In the genomic region with DNA sequence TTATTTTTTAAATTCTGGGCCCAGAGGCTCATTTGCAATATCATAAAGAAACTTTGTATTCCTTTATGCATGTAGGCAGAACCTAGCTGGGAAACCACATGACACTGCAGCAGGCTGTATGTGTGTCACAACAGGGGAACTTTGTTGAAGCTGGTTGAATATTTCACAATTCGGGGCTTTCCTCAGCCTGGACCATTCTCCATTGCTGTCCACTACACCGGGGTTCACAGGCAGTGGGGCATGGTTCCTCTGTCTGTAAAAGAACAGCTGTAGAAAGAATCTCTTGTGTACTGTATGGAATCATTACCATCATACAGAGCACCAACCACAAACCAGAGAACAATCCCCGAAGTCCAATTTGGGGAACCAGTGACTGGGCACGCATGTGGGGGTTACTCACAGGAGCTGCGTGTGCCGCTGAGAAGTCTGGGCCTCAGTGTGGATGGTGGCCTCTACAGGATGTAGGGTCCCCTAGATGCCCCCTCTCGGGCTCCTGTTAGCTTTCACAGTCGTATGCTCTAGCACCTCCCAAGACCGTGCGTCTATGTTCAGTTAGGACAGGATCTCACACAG, we compare ENCODE assay signal across 24 mouse cellular contexts. TPM values are rescaled to one million over a fixed set of nuclear protein-coding genes. Genes with fewer than 3 reads are reported as not detected.
DNase-seq lines count a peak whose midpoint lies in the region; ATAC-seq and TF ChIP-seq lines count a peak whose summit lies in the region.
"Had no signal": no experiment of that assay in that cellular context is flagged by ENCODE, and none has a peak within 500 bp of the region (broad histone marks: within the 10 kb centered on the region; RNA-seq: fewer than 3 reads in every experiment).

No protein-coding gene starts in this region.

- TF ChIP-seq POLR2A in bone marrow, adult 2 months (IDR thresholded peaks at IDR 0.05; ENCODE audit: borderline replicate concordance, control insufficient read depth, low read depth, low read length) = no peak

- WGBS in liver, embryonic 16.5 days (ENCODE audit: insufficient replicate concordance) = 68% methylated on average over 10 of the region's 10 CpGs
- 54% methylated on average over 10 of the region's 10 CpGs for WGBS in bone marrow, adult 2 months
- 92% methylated on average over 10 of the region's 10 CpGs for WGBS in limb, embryonic 10.5 days
- 88% methylated on average over 10 of the region's 10 CpGs for WGBS in forebrain, embryonic 16.5 days

- no peak for TF ChIP-seq CTCF in bone marrow, adult 2 months (IDR thresholded peaks at IDR 0.05; ENCODE audit: control insufficient read depth, insufficient read depth, low read length)

- H3K4me3 ChIP-seq in liver, embryonic 16.5 days (ENCODE audit: low read depth, low read length) = no peak overlapping the region
- H3K4me3 ChIP-seq in bone marrow, adult 2 months (replicated peaks; ENCODE audit: control insufficient read depth, low read depth, low read length) = no peak overlapping the region
- H3K4me3 ChIP-seq in limb, embryonic 10.5 days = no peak overlapping the region
- no peak overlapping the region for H3K4me3 ChIP-seq in forebrain, embryonic 16.5 days (replicated peaks; ENCODE audit: low read length)
- H3K4me3 ChIP-seq: forebrain, embryonic 12.5 days; heart, embryonic 15.5 days; hindbrain, embryonic 10.5 days; limb, embryonic 15.5 days; lung, embryonic 15.5 days; neural tube, embryonic 13.5 days had no signal

- ATAC-seq in liver, embryonic 16.5 days (ENCODE audit: low read depth) = peak; percentile 24; the same call in 1 of the 2 replicates
- ATAC-seq in megakaryocyte progenitor cell, adult 5-6 weeks (replicated peaks; ENCODE audit: poor library complexity) = peak; percentile 98
- ATAC-seq in forebrain, embryonic 16.5 days = no peak
- ATAC-seq: hindbrain, postnatal 0 days had no signal

- DNase-seq in liver = no peak
- DNase-seq in 416B (ENCODE audit: low read depth) = peak; percentile 71
- DNase-seq in limb, embryonic 10.5 days (ENCODE audit: low spot score) = no peak
- DNase-seq in gastrocnemius, adult 18-20 months (ENCODE audit: low spot score) = no peak
- DNase-seq: adrenal gland, adult 8-10 months; cerebellum, adult 11 months; cerebellum, postnatal 36 days; gastrocnemius, postnatal 25 days; kidney, adult 18-20 months; layer of hippocampus, postnatal 36 days had no signal

- no peaks in the 10 kb centered on the region for H3K27me3 ChIP-seq in liver, embryonic 16.5 days (ENCODE audit: control insufficient read depth, insufficient read depth, low read depth, low read length)
- H3K27me3 ChIP-seq in limb, embryonic 10.5 days (ENCODE audit: low read depth, poor library complexity, severe bottlenecking) = no peaks in the 10 kb centered on the region
- H3K27me3 ChIP-seq in forebrain, embryonic 16.5 days (replicated peaks; ENCODE audit: control insufficient read depth, insufficient read depth, low read length) = no peaks in the 10 kb centered on the region
- H3K27me3 ChIP-seq: forebrain, embryonic 12.5 days; heart, embryonic 15.5 days; limb, embryonic 15.5 days; lung, embryonic 15.5 days; neural tube, embryonic 13.5 days had no signal

- H3K4me2 ChIP-seq in liver, embryonic 16.5 days (ENCODE audit: low read depth, low read length) = no peak overlapping the region
- no peak overlapping the region for H3K4me2 ChIP-seq in forebrain, embryonic 16.5 days (ENCODE audit: low read length)
- H3K4me2 ChIP-seq: forebrain, embryonic 12.5 days; heart, embryonic 15.5 days; limb, embryonic 15.5 days; lung, embryonic 15.5 days; midbrain, embryonic 11.5 days; neural tube, embryonic 13.5 days had no signal

- H3K4me1 ChIP-seq in liver, embryonic 16.5 days (ENCODE audit: control insufficient read depth, low read depth, low read length) = no peaks in the 10 kb centered on the region
- peaks cover 2% of the 10 kb centered on the region; the same call in 1 of the 2 replicates for H3K4me1 ChIP-seq in bone marrow, adult 2 months (ENCODE audit: control insufficient read depth, insufficient read depth, low read length)
- no peaks in the 10 kb centered on the region for H3K4me1 ChIP-seq in limb, embryonic 10.5 days
- no peaks in the 10 kb centered on the region for H3K4me1 ChIP-seq in forebrain, embryonic 16.5 days (replicated peaks; ENCODE audit: control insufficient read depth, insufficient read depth, low read length)
- H3K4me1 ChIP-seq: heart, embryonic 15.5 days; hindbrain, embryonic 10.5 days; limb, embryonic 15.5 days; lung, embryonic 15.5 days; neural tube, embryonic 13.5 days had no signal

- no peak overlapping the region for H3K9ac ChIP-seq in liver, embryonic 16.5 days (ENCODE audit: low read depth, low read length)
- no peak overlapping the region for H3K9ac ChIP-seq in forebrain, embryonic 16.5 days (replicated peaks; ENCODE audit: low read depth, low read length)
- H3K9ac ChIP-seq: forebrain, embryonic 12.5 days; heart, embryonic 15.5 days; limb, embryonic 15.5 days; lung, embryonic 15.5 days; neural tube, embryonic 13.5 days had no signal

- no peaks in the 10 kb centered on the region for H3K9me3 ChIP-seq in liver, embryonic 16.5 days (replicated peaks; ENCODE audit: control insufficient read depth, low read length)
- no peaks in the 10 kb centered on the region for H3K9me3 ChIP-seq in limb, embryonic 10.5 days (replicated peaks)
- no peaks in the 10 kb centered on the region for H3K9me3 ChIP-seq in forebrain, embryonic 16.5 days (ENCODE audit: control insufficient read depth, low read length)
- H3K9me3 ChIP-seq: forebrain, embryonic 12.5 days; heart, embryonic 15.5 days; hindbrain, embryonic 10.5 days; limb, embryonic 15.5 days; lung, embryonic 15.5 days; neural tube, embryonic 13.5 days had no signal

- H3K36me3 ChIP-seq in liver, embryonic 16.5 days (ENCODE audit: control insufficient read depth, insufficient read depth) = no peaks in the 10 kb centered on the region
- 0 out of 2 replicates have a peak, but pooled peaks cover 2% of the 10 kb centered on the region for H3K36me3 ChIP-seq in limb, embryonic 10.5 days
- no peaks in the 10 kb centered on the region for H3K36me3 ChIP-seq in forebrain, embryonic 16.5 days (ENCODE audit: control insufficient read depth, insufficient read depth)
- H3K36me3 ChIP-seq: forebrain, embryonic 12.5 days; hindbrain, embryonic 10.5 days; limb, embryonic 15.5 days; lung, embryonic 15.5 days; neural tube, embryonic 13.5 days had no signal

- H3K27ac ChIP-seq in liver, embryonic 16.5 days (ENCODE audit: low read length) = no peak overlapping the region
- peak overlapping the region; percentile 44 for H3K27ac ChIP-seq in bone marrow, adult 2 months (ENCODE audit: control insufficient read depth, insufficient read depth, low read depth, low read length, poor library complexity)
- H3K27ac ChIP-seq in limb, embryonic 10.5 days = no peak overlapping the region
- no peak overlapping the region for H3K27ac ChIP-seq in forebrain, embryonic 16.5 days (ENCODE audit: low read length)
- H3K27ac ChIP-seq: forebrain, embryonic 12.5 days; heart, embryonic 15.5 days; hindbrain, embryonic 10.5 days; hindbrain, postnatal 0 days; kidney, postnatal 0 days; limb, embryonic 15.5 days; lung, embryonic 15.5 days; neural tube, embryonic 13.5 days; stomach, postnatal 0 days had no signal

RNA-seq across cellular contexts. Expression of a gene that starts 53.3 kb away (rescaled TPM):
- 5.3 and 5.9 TPM in 2 replicates for polyA plus RNA-seq in liver, embryonic 16.5 days (2015; fragmentation: Nextera tagmentation; extraction: Ambion mirVana)
- 52.8 and 120 TPM in 2 replicates for polyA plus RNA-seq in bone marrow, adult 2 months (2011; ENCODE audit: insufficient read depth, insufficient read length, low replicate concordance, missing spikeins)
- total RNA-seq in megakaryocyte progenitor cell, adult 5-6 weeks (2015) = 38.9 and 40.1 TPM in 2 replicates
- 67.4 and 70.2 TPM in 2 replicates for total RNA-seq in megakaryocyte progenitor cell, adult 5-6 weeks (2017)
- 2.0 and 2.5 TPM in 2 replicates for polyA plus RNA-seq in limb, embryonic 10.5 days (2016; fragmentation: Nextera tagmentation; extraction: Ambion mirVana)
- 1 to 10 TPM; 1.5 to 2.6 TPM for total RNA-seq in gastrocnemius, adult 18-20 months (2021)
- 1.3 TPM in 2 replicates for polyA plus RNA-seq in forebrain, embryonic 16.5 days (2015; fragmentation: Nextera tagmentation; extraction: Ambion mirVana)
